Mouse (Mus musculus): ENCODE results near the gene Cyp1a2. TPM values are rescaled to one million over a fixed set of nuclear protein-coding genes. Genes with fewer than 3 reads are reported as not detected.

Gene Cyp1a2
- total and polyA plus RNA-seq, 3 experiments = not detected

- peak overlapping the region; percentile 92 for H3K9ac ChIP-seq (ENCODE audit: insufficient read depth, low read depth)
- peaks cover 21 to 68% of the 10 kb centered on the region in 2 experiments for H3K4me1 ChIP-seq (ENCODE audit: control insufficient read depth in 1 of 2, insufficient read depth in 2 of 2)
- TF ChIP-seq CTCF (conservative IDR thresholded peaks at IDR 0.05 in 1 of 2, IDR thresholded peaks at IDR 0.05 in 1 of 2; ENCODE audit: low read depth in 2 of 2, low read length in 2 of 2) (no peak), UBTF (IDR thresholded peaks at IDR 0.05; ENCODE audit: low read depth, low read length) (0 out of 2 replicates have a peak, but pooled peaks have one; percentile 48), ZC3H11A (IDR thresholded peaks at IDR 0.05; ENCODE audit: low read depth, low read length) (no peak), MEF2A (IDR thresholded peaks at IDR 0.05; ENCODE audit: borderline replicate concordance, low read depth, low read length) (no peak), NELFE (IDR thresholded peaks at IDR 0.05; ENCODE audit: low read depth, low read length) (no peak), GABPA (IDR thresholded peaks at IDR 0.05; ENCODE audit: insufficient replicate concordance, low read depth, low read length) (no peak), RCOR1 (conservative IDR thresholded peaks at IDR 0.05; ENCODE audit: low read depth, low read length) (no peak), JUN (IDR thresholded peaks at IDR 0.05; ENCODE audit: insufficient read depth, low read depth, low read length) (no peak), BHLHE40 (IDR thresholded peaks at IDR 0.05; ENCODE audit: low read depth, low read length) (peak; percentile 54), ELF1 (IDR thresholded peaks at IDR 0.05; ENCODE audit: low read depth, low read length) (no peak), USF1 (IDR thresholded peaks at IDR 0.05; ENCODE audit: low read depth, low read length) (no peak), IRF4 (IDR thresholded peaks at IDR 0.05; ENCODE audit: low read depth, low read length) (no peak), MXI1 (IDR thresholded peaks at IDR 0.05; ENCODE audit: low read depth, low read length) (peak; percentile 86), ETS1 (conservative IDR thresholded peaks at IDR 0.05; ENCODE audit: low read depth, low read length) (no peak), KAT2A (IDR thresholded peaks at IDR 0.05; ENCODE audit: insufficient replicate concordance, low read length) (no peak), SIN3A (IDR thresholded peaks at IDR 0.05; ENCODE audit: low read length) (peak; percentile 13; the same call in 1 of the 2 replicates), NRF1 (IDR thresholded peaks at IDR 0.05; ENCODE audit: low read depth, low read length) (0 out of 2 replicates have a peak, but pooled peaks have one; percentile 7), TBP (conservative IDR thresholded peaks at IDR 0.05; ENCODE audit: low read depth, low read length) (0 out of 2 replicates have a peak, but pooled peaks have one; percentile 2), JUND (conservative IDR thresholded peaks at IDR 0.05; ENCODE audit: low read depth, low read length) (no peak), TCF12 (IDR thresholded peaks at IDR 0.05; ENCODE audit: low read depth, low read length) (0 out of 2 replicates have a peak, but pooled peaks have one; percentile 23), MAX (IDR thresholded peaks at IDR 0.05; ENCODE audit: low read length) (peak; percentile 93), ZMIZ1 (IDR thresholded peaks at IDR 0.05; ENCODE audit: low read depth, low read length) (no peak), E2F4 (IDR thresholded peaks at IDR 0.05; ENCODE audit: insufficient replicate concordance, low read depth, low read length) (no peak), MAFK (IDR thresholded peaks at IDR 0.05; ENCODE audit: insufficient replicate concordance, low read length) (no peak), CHD1 (IDR thresholded peaks at IDR 0.05; ENCODE audit: low read depth, low read length) (no peak), MAZ (IDR thresholded peaks at IDR 0.05; ENCODE audit: low read depth, low read length) (no peak), MYC (IDR thresholded peaks at IDR 0.05; ENCODE audit: low read depth, low read length) (peak; percentile 96), POLR2AphosphoS2 (IDR thresholded peaks at IDR 0.05; ENCODE audit: low read depth, low read length) (no peak)
- H3K79me2 ChIP-seq (replicated peaks; ENCODE audit: control insufficient read depth, extremely low read depth, insufficient read depth, poor library complexity, severe bottlenecking) = peaks cover 57% of the 10 kb centered on the region
- peaks cover 3 to 16% of the 10 kb centered on the region in 2 experiments for H3K36me3 ChIP-seq (replicated peaks in 1 of 2; ENCODE audit: control insufficient read depth in 1 of 2, insufficient read depth in 1 of 2, low read length in 1 of 2)
- peak overlapping the region; percentile 86 to 95 (median 90) for H3K4me3 ChIP-seq (replicated peaks in 1 of 3; ENCODE audit: low read depth in 2 of 3, low read length in 2 of 3, poor library complexity in 1 of 3)
- no peak for DNase-seq (ENCODE audit: extremely low read depth)
- dilution Hi-C loops (cut with MboI; ENCODE audit: extremely low pct_ligation_motif_present, extremely low pct_unique_long_range_greater_than_20kb, low sequenced_read_pairs) = no loop called here
- in situ Hi-C loops (cut with MboI; ENCODE audit: low pct_ligation_motif_present, low pct_unique_long_range_greater_than_20kb, low sequenced_read_pairs) = no loop called here
- no peaks in the 10 kb centered on the region for H3K27me3 ChIP-seq (replicated peaks)
- peak overlapping the region; percentile 77 for H3K27ac ChIP-seq (ENCODE audit: insufficient read depth, low read depth)
- peak overlapping the region; percentile 79 for H3K4me2 ChIP-seq (ENCODE audit: insufficient read depth, low read depth, poor library complexity, severe bottlenecking)
- no peaks in the 10 kb centered on the region for H3K9me3 ChIP-seq (replicated peaks; ENCODE audit: low read length)
Observed at GRCm38 (mm10) chr9:57643856-57644180, 39.7 kb downstream of the Cyp1a2 start.

Measured in CH12.LX (cell line).